Mouse (Mus musculus) embryonic facial prominence, embryonic 11.5 days (tissue): ENCODE measurements around the gene Chst12. TPM values are rescaled to one million over a fixed set of nuclear protein-coding genes. Genes with fewer than 3 reads are reported as not detected.

ENCODE experiments used
- ATAC-seq: fragments of 200-750 bp; cut with Nextera tagmentation; replicated peaks from 2 replicates; pipeline ENCODE4 v1.8.0; 2017; ENCODE audit warnings: low read depth; ENCODE audit not compliant: insufficient number of reproducible peaks, low FRiP score, low TSS enrichment
- DNase-seq: peaks from one replicate; pipeline ENCODE4 v3.0.0-alpha.2; 2015; ENCODE audit warnings: low spot score
- H3K27ac ChIP-seq: fragments of 300-500 bp; sonication (generic); replicated peaks from 2 replicates; pipeline ENCODE4 v1.5.1; 2014; ENCODE audit warnings: mild to moderate bottlenecking, low read depth, low read length, control low read depth
- H3K27me3 ChIP-seq: fragments of 300-500 bp; sonication (generic); 2 replicates; pipeline ENCODE4 v1.6.1; 2014; ENCODE audit warnings: mild to moderate bottlenecking, low read length, moderate library complexity, mixed read lengths; ENCODE audit not compliant: control insufficient read depth, insufficient read depth
- H3K36me3 ChIP-seq: fragments of 300-500 bp; sonication (generic); replicated peaks from 2 replicates; pipeline ENCODE4 v1.6.1; 2014; ENCODE audit warnings: low read depth, mild to moderate bottlenecking, low read length, moderate library complexity, mixed read lengths; ENCODE audit not compliant: control insufficient read depth, insufficient read depth
- H3K4me1 ChIP-seq: fragments of 300-500 bp; sonication (generic); 2 replicates; pipeline ENCODE4 v1.6.1; 2014; ENCODE audit warnings: low read length, mixed read lengths; ENCODE audit not compliant: control insufficient read depth, insufficient read depth
- H3K4me2 ChIP-seq: fragments of 300-500 bp; sonication (generic); 2 replicates; pipeline ENCODE4 v1.6.1; 2014; ENCODE audit warnings: low read depth, mild to moderate bottlenecking, control low read depth, low read length, moderate library complexity
- H3K4me3 ChIP-seq: fragments of 300-500 bp; sonication (generic); 2 replicates; pipeline ENCODE4 v1.5.1; 2014; ENCODE audit warnings: low read depth, low read length, control low read depth
- H3K9ac ChIP-seq: fragments of 300-500 bp; sonication (generic); replicated peaks from 2 replicates; pipeline ENCODE4 v1.6.1; 2014; ENCODE audit warnings: mild to moderate bottlenecking, control low read depth, low read length
- H3K9me3 ChIP-seq: fragments of 300-500 bp; sonication (generic); replicated peaks from 2 replicates; pipeline ENCODE4 v1.6.1; 2016; ENCODE audit warnings: mild to moderate bottlenecking, low read length, inconsistent platforms, mixed read lengths; ENCODE audit not compliant: control insufficient read depth
- WGBS: fragments of 180-500 bp; shearing (Covaris S2); extraction: QIAGEN DNeasy Blood & Tissue Kit; methylation state at CpG from one replicate; pipeline ENCODE4 v1.1.7; 2014; 5-methylcytosine and 5-hydroxymethylcytosine counted together
- polyA plus RNA-seq: library from polyadenylated mRNA; unstranded; fragments of >200 nt; fragmentation: Nextera tagmentation; extraction: Ambion mirVana; gene quantifications from 2 replicates; pipeline ENCODE4 v1.2.1, GENCODE M21; 2014

The Chst12 gene
- polyA plus RNA-seq, 1 experiment from 2014 or later = 8.8 TPM

GRCm38 (mm10) chr5:140509204-140509603 is 3.9 kb downstream of the Chst12 start:
- DNase-seq = no peak

GRCm38 (mm10) chr5:140510012-140511000 is 5.0 kb downstream of the Chst12 start:
- H3K9me3 ChIP-seq = no peaks in the 10 kb centered on the region
- H3K4me1 ChIP-seq = peaks cover 5% of the 10 kb centered on the region; the same call in 1 of the 2 replicates
- WGBS = 56% methylated on average over 27 of the region's 27 CpGs
- no peaks in the 10 kb centered on the region for H3K27me3 ChIP-seq
- no peak overlapping the region for H3K4me2 ChIP-seq
- no peak overlapping the region for H3K27ac ChIP-seq
- no peak overlapping the region for H3K9ac ChIP-seq
- no peaks in the 10 kb centered on the region for H3K36me3 ChIP-seq
- DNase-seq (no peak), ATAC-seq (no peak)
- no peak overlapping the region for H3K4me3 ChIP-seq

More at GRCm38 (mm10) chr5:140509204-140509603, 3.9 kb downstream of the Chst12 start:
- Histone ChIP-seq H3K36me3 (no peaks in the 10 kb centered on the region), H3K4me1 (peaks cover 3% of the 10 kb centered on the region), H3K27ac (no peak overlapping the region), H3K27me3 (no peaks in the 10 kb centered on the region), H3K4me2 (no peak overlapping the region), H3K9me3 (no peaks in the 10 kb centered on the region), H3K9ac (no peak overlapping the region; the same call in 1 of the 2 replicates), H3K4me3 (no peak overlapping the region)
- ATAC-seq = no peak
- WGBS = 63% methylated on average over 9 of the region's 9 CpGs

- 77% methylated on average over 8 of the region's 8 CpGs for WGBS
Measured at GRCm38 (mm10) chr5:140513921-140514320, 8.6 kb downstream of the Chst12 start.

DNA sequence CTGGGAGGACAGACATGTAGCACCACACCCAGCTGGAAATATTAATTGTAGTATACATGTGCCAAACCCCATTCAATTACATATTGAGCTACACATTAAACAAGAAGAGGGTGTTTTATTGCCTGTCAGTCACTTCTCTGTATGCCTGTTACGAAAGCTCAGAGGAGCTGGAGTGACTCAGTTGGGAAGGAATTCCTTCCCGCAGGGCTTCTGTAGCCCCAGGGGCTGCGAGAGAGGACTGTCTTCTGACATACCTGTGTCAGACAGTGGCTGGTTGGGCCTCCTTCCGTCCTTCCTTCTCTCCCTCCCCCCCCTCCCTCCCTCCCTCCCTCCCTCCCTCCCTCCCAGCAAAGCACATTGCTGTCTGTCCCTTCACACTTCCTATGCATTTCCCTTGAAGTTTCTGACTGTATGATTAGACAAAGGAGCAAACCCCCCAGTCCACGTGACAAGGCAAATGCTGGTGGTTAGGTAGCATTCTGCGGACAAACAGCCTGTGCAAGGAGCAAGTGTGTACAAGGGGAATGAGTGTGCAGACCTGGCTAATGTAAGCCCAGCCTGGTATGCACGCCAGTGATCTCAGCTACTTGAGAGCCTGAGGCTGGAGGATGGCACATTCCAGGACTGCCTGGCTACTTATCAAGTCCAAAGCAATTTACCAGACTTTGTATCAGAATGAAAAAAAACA is 9.6 kb downstream of the Chst12 start:
- Histone ChIP-seq H3K9me3 (no peaks in the 10 kb centered on the region), H3K36me3 (no peaks in the 10 kb centered on the region), H3K27ac (peak overlapping the region; percentile 28; the same call in 1 of the 2 replicates), H3K4me2 (no peak overlapping the region), H3K4me1 (0 out of 2 replicates have a peak, but pooled peaks cover 2% of the 10 kb centered on the region), H3K4me3 (no peak overlapping the region), H3K9ac (no peak overlapping the region), H3K27me3 (no peaks in the 10 kb centered on the region)
- no peak for ATAC-seq
- DNase-seq = peak; percentile 41
- WGBS = 39% methylated on average over 7 of the region's 7 CpGs

More at GRCm38 (mm10) chr5:140513921-140514320, 8.6 kb downstream of the Chst12 start:
- no peak overlapping the region for H3K9ac ChIP-seq
- no peak for ATAC-seq
- no peaks in the 10 kb centered on the region for H3K27me3 ChIP-seq
- no peaks in the 10 kb centered on the region for H3K9me3 ChIP-seq
- no peak overlapping the region for H3K4me3 ChIP-seq
- no peaks in the 10 kb centered on the region for H3K36me3 ChIP-seq
- no peak overlapping the region for H3K4me2 ChIP-seq
- no peak overlapping the region for H3K27ac ChIP-seq
- DNase-seq = no peak
- peaks cover 2% of the 10 kb centered on the region; the same call in 1 of the 2 replicates for H3K4me1 ChIP-seq

DNA sequence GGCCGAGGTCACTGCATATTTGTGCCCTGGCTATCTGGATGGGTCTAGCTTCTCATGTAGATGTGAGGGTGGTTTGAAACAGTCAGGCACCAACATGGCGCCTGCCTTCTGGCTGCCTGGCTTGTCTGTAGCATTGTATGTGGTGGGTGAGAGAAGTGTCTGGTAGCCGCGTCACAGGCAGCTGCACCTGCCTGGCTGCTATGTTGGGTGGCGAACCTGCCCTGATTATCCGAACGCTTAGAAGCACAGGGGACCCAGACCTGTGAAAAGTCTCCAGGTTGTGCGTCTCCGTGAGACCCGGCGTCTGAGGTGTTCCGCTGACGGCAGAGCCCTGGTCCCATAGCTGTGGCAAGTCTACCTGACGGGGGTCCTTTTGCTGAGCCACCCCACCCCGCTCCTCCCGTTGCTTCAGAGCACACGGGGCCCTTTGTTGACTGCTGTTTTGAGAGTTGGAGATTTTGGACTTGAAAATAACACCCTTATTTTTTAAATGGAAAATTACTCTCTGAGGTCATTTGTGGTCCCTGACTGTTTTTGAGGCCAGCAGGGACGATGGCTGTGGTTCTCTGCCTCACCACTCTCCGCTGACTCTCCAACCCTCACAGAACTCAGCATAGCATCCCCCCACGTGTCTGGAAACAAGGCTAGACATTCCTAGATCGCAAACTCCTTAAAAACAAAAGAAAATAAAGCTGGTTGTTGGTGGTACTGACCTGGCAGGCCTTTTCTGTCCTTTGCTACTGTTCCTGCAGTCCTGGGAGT is 12.0 kb downstream of the Chst12 start:
- ATAC-seq (no peak), DNase-seq (no peak)
- Histone ChIP-seq H3K4me1 (0 out of 2 replicates have a peak, but pooled peaks cover 2% of the 10 kb centered on the region), H3K9me3 (no peaks in the 10 kb centered on the region), H3K27ac (no peak overlapping the region), H3K4me2 (no peak overlapping the region), H3K9ac (peak overlapping the region; percentile 9; the same call in 1 of the 2 replicates), H3K4me3 (no peak overlapping the region), H3K36me3 (no peaks in the 10 kb centered on the region), H3K27me3 (no peaks in the 10 kb centered on the region)
- 92% methylated on average over 21 of the region's 21 CpGs for WGBS

- Histone ChIP-seq H3K36me3 (no peaks in the 10 kb centered on the region), H3K4me3 (no peak overlapping the region), H3K27me3 (no peaks in the 10 kb centered on the region), H3K4me1 (0 out of 2 replicates have a peak, but pooled peaks cover 2% of the 10 kb centered on the region), H3K4me2 (no peak overlapping the region), H3K9me3 (no peaks in the 10 kb centered on the region), H3K9ac (no peak overlapping the region), H3K27ac (no peak overlapping the region)
- DNase-seq (no peak), ATAC-seq (no peak)
- 89% methylated on average over 4 of the region's 4 CpGs for WGBS
Measured at GRCm38 (mm10) chr5:140517921-140518230, 12.5 kb downstream of the Chst12 start.

- no peak overlapping the region for H3K4me2 ChIP-seq
- H3K9ac ChIP-seq = no peak overlapping the region
- no peak overlapping the region for H3K4me3 ChIP-seq
- no peaks in the 10 kb centered on the region for H3K4me1 ChIP-seq
- H3K27ac ChIP-seq = no peak overlapping the region
- H3K27me3 ChIP-seq = no peaks in the 10 kb centered on the region
- DNase-seq (no peak), ATAC-seq (no peak)
- 77% methylated on average over 1 of the region's 1 CpGs for WGBS
- peaks cover 5% of the 10 kb centered on the region; the same call in 1 of the 2 replicates for H3K36me3 ChIP-seq
- no peaks in the 10 kb centered on the region for H3K9me3 ChIP-seq
Measured at GRCm38 (mm10) chr5:140521196-140521595, 15.8 kb downstream of the Chst12 start.
